Mouse (Mus musculus) left cerebral cortex, adult 18-20 months (tissue): ENCODE results near the gene Tnfaip2. TPM values are rescaled to one million over a fixed set of nuclear protein-coding genes. Genes with fewer than 3 reads are reported as not detected.

Experiments used
- DNase-seq, 2 experiments: peaks; one replicate each; pipeline ENCODE4 v3.0.0; 2021 to 2022; ENCODE audit warnings: low spot score in 2 of 2, mixed read lengths in 1 of 2
- long read RNA-seq, 2 experiments: library from polyadenylated mRNA; stranded (forward); transcript quantifications; one replicate each; pipeline ENCODE4 v2.0.0; 2021
- total RNA-seq, 2 experiments: library from RNA; stranded (reverse); gene quantifications; 2 replicates each; pipeline ENCODE4 v1.2.3; 2021

Tnfaip2 gene
- total RNA-seq, result 1 to 10 TPM in 1 of 2 experiments, under 1 TPM in 1; 0.51 to 1.0 TPM
- long read RNA-seq, experiment 1, partial matches to known transcripts, result 1 of 1 reads
- long read RNA-seq, experiment 1, other reads (novel, unspliced or antisense), result 0 of 1 reads
- long read RNA-seq, experiment 2, result 0 reads

DNA sequence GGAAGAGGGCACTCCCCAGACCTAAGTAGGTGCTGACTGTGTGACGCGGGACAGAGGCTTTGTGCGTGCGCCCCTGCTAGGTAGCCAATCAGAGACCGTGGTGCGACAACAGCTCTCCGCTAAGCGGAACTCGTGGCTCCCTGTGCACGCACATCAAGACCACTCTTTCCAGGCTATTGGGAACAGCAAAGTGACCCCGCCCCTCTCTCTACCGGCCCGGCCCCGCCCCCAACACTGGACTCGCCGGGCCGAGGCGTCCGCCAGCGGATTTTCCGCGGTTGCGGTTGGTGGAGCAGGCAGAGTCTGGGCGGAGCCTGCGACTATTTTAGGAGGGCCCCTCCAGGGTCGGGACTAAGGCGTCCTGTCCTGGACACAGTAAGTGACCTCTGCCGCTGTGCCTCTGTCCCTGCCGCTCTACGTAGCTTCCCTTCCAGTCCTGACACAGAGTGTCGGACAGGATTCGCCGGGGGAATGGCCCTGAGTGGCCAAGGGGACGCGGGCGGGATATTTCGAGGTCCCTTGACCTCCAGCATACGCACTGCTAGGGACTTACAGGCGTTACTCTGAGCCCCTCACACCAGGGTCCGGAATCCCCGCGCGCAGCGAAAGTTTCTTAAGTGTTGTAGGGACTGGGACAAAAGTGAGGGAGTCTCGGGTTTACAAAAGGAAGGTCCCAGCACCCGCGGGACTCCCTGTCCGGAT is at the start of gene Tnfaip2:
Gene Tnfaip2 (plus strand): TSS at position 161 of the 702 bp plus-strand sequence.
- DNase-seq, result no peak

DNA sequence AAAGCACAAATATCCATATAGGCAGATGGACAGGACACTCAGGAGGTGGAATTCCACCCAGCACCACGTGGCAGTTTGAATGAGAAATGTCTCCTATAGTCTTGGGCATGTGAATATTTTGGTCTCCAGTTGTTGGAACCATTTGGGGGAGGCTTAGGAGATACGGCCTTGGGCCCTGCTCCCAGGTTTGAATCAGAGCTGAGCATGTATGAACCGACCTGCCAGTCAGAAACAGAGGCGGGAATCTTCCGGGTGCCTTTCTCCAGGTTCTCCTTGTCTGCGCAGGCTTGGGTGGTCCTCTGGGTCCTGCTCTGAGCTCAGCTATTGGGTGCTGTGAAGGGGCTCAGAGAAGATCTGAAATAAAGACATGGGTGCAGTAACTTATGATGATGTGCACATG is 48.3 kb upstream of the Tnfaip2 start:
- no peak for DNase-seq

DNA sequence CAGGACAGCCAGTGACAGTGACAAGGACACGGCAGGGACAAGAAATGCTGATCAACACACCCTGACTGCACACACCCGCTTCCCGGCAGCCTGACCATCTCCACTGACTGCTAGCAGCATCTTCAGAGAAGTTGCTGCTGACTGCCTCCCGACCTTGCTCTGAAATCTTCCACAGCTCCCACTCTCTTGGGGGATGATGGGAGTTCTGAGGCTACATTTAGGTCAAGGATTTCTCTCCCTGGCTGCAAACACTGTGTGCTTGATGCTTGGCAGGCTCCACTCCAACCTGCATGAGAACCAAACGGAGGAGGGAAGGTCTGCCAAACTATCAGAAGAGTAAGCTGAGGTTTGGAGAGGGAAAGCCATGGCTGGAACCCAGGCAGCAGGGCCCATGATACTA is 45.3 kb upstream of the Tnfaip2 start:
- no peak for DNase-seq

DNA sequence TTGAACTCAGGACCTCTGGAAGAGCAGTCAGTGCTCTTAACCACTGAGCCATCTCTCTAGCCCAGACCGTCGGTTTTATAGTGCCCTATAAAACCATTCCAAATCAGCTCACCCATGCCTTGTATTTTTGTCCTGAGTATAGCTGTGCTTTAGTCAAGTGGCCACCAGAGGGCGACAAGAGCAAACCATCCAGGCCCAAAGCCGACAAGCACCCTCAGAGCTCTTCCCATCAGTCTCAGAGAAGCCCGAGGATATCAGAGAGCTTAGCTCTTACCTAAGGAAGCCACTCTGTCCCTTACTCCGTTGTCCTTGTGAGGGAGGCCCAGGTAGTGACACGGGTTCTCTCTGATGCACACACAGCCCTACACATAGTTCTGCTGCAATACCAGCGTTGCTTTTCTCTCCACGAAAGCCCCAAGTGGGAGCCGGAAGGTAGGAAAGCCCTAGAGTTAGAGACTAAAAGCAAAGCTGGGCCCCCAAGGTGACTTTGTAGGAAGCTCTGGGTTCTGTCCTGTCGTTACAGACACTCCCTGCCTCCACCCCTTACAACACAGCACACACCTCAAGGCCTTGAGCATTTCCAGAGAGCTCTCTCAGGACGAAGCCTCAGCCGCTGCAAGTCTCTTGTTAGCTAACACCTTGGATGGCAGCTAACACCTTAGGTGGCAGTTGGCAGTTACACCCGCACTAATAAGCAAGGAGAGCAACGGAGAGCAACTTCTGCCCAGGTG is 40.6 kb upstream of the Tnfaip2 start:
- DNase-seq, result peak; percentile 78 to 82

- no peak for DNase-seq
Measured at GRCm38 (mm10) chr12:111404880-111405279, 37.4 kb upstream of the Tnfaip2 start.

DNA sequence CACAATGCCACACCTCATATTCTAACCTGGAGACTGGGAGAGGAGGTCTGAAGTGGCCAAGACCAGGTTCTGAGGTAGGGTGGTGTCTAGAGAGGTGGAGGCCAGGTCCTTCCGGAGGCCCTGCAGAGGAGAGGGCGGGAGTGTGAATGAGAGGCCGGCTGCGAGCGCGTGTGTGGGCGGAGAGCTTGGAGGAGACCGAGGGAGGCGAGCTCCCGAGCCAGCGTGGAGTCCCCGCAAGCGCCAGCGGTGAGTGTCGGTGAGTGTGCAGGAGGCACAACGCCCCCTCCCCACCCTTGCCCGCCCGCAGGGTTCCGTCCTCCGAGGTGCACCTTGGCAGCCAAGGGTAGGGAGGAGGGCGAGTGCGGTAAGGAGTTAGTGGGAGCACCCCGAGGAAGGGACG is 35.6 kb upstream of the Tnfaip2 start, which contains the start of gene Lbhd2:
Gene Lbhd2 (plus strand): TSS at position 188 of the 400 bp plus-strand sequence.
- DNase-seq, result peak in 1 of 2 experiments; percentile 56

GRCm38 (mm10) chr12:111409583-111409982 is 32.7 kb upstream of the Tnfaip2 start:
- DNase-seq, result no peak

- DNase-seq, result no peak
Measured at GRCm38 (mm10) chr12:111411631-111412355, 30.5 kb upstream of the Tnfaip2 start.

DNA sequence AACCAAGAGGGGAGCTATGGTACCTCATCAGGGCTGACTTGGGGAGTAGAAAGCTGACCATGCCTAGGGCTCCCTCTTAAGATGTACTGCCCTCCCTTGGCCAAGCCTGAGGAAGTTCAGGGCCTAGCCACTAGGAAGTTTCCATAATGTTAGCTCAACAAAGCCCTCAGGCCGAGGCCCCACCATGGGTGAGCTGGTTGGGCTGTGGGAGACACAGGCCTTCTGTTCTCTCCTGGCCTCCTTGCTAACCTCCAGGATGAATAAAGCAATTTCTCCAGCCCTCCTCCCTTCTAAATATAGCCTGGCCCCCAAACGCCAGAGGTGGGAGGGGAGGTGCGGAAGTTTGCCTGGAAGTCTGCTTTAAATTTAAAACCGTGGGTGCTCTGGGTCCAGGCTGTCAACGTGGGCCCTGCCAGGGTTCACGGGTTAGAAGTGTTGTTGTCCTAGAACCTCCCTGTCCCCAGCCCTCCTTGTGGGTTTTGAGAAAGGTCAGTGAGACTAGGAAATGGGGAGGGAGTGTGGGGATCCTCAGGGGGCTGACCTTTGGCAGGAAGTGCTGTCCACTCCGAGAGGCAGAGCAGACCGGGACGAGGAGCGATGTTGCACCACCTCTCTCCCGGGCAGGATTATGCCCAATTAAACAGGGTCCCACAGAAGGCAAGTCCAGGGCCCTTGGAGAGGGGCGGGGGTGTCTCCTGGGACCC is 29.5 kb upstream of the Tnfaip2 start:
- no peak for DNase-seq

- DNase-seq, result peak; percentile 88 to 90
Measured at GRCm38 (mm10) chr12:111413300-111413699, 29.0 kb upstream of the Tnfaip2 start.

GRCm38 (mm10) chr12:111416921-111417779 is 25.1 kb upstream of the Tnfaip2 start, which contains the start of gene Exoc3l4:
Exoc3l4 (plus strand) TSS chr12:111417017.
- DNase-seq, result no peak

- DNase-seq, result no peak
Measured at GRCm38 (mm10) chr12:111419918-111420317, 22.4 kb upstream of the Tnfaip2 start.

DNA sequence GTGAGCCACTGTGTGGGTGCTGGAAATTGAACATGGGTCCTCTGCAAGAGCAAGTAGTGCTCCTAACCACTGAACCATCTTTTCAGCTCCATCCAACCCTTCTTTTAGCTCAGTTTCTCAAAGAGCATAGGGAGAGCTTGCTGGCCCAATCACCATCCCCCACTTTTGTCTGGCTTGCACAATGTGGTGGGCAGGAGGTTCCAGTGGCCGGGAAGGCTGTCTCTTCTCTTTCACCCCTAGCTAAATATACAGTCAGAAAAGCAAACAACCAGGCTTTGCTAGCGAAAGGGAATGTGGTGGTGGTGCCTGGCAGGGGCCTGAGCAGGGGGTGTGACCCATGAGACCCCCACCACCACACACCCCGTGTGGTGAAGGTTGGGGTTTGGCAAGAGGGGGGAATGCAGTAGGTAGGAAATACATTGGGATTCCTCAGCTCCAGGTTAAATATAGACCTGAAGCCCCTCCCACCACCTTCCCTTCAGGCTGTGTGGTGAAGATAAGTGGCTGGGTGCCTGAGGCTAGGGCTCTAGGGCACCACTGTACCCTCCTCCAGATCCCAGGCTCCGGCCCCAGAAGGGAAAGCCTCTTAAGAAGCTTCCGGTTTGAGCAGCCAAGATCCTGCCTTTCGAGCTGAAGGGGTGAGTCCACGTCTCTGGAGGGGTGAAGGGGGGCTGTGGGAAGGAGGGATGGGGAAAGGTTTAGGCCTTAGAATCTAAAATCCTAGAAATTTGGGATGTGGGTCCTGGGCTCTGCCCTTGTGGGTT is 21.1 kb upstream of the Tnfaip2 start:
- no peak for DNase-seq

GRCm38 (mm10) chr12:111422852-111423251 is 19.4 kb upstream of the Tnfaip2 start:
- no peak for DNase-seq

DNA sequence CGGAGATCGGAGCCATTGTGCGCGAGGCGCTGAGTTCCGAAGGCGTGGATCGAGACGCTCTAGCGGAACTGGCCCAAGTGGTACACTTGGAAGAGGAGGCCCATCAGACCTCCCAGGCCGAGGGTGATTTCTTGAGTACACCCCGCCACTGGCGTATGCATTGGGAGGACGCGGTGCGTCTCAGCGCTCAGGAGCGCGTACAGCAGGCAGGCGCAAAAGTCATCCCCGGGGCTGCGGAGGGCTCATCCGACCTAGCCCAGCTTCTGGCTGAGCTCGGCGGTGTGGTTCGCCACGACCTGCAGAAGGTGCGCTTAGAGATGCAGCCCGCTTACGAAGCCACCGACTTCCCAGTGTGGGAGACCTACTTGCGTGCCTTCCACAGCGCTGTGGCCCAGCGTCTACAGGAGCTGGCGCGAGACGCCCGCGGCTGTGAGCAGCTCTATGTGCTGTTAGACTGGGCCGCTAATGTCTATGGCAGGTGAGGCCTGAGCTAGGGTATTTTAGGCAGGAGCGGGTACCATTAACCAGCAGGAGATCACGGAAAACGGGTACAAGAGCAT is 18.6 kb upstream of the Tnfaip2 start:
- DNase-seq, result no peak

- DNase-seq, result no peak
Measured at GRCm38 (mm10) chr12:111424547-111424946, 17.7 kb upstream of the Tnfaip2 start.

DNA sequence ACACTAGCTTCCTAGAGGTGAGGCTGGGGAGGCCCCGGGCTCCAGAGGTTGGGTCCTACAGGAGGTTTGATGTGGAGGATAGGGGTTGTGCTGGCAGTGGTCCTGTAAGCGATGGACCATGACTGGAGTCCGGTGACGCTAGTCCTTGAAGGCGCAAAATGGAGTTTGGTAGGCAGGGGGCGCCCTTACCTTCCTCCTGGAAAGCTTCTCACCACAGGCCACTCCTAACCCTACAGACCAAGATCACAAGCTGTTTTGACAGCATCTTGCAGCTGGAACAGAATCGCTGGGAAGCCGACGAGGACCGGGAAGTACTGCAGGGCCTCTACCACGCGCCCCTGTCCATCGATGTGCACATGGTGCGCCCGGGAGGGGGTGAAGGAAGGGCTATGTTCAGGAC is 17.0 kb upstream of the Tnfaip2 start:
- peak; percentile 83 to 89 for DNase-seq

DNA sequence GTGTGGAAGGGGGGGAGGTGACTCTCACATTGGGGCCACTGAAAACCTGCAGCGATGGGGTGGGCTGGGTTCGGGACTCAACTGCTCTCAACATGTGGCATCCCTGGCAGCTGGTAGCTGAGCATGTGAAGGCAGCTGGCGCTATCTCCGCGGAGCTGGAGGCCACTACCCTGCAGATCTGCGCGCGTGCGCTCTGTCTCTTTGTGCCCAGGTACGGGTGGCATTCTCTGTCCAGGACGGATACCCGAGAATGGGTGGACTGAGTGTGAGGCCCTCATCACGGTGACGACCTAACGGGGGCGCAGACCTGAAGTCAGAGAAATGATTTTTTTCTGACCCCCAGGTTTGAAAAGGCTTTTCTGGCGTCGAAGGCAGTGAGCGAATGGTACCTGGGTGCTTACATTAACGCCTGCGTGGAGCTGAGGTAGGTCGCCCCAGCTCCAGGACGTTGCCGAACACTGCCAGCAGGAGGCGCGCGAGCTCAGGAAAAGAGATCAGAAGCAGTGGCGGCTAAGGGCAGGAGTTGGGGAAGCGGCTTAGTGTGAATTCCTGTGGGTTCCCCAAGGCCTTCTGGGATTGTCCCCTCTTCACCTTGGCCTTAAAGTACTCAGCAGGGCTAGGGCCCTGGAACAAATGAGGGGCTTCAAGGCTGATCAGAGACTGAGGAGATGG is 16.3 kb upstream of the Tnfaip2 start:
- DNase-seq, result peak; percentile 92 to 99
